Mouse (Mus musculus) telencephalon, adult 2 months (tissue): Measurements from ENCODE around the gene Fam184a.
"Not testable (repeated sequence)": the region's sequence is repeated elsewhere in the genome, so short reads cannot be mapped to it uniquely, and the experiment has no call there.

Source experiments
- DNase-seq: peaks from one replicate; pipeline ENCODE4 v3.0.0-alpha.2; 2011; ENCODE audit warnings: low read depth, low spot score

Fam184a gene

DNA sequence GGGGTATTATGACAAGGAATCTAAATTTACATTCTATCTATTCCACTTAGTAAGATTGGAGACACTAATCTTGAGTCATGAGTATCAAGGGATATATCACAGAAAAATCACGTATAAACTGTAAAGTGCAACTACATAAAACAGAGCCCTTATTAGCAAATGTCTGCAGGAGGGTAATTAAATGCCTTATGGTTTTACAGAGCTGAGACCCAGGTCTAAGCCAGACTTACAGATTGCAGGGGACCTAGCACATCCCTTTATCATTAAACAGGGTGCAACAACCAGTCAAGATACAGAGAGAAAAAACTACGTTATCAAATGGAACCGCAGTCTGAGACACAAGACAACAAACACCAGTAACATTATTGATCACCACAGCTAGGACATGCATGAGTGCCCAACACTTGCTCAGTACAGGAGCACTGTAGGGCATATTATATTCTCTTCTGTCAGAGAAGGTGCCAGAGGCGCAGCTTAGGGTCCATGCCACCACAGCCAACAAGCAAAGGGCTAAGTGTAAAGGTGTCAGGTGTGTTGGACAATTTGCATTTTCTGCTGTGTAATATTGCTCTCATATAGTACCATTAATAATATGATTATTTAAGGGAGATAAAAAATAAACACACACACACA is 61.9 kb downstream of the Fam184a start:
- DNase-seq: no peak

DNA sequence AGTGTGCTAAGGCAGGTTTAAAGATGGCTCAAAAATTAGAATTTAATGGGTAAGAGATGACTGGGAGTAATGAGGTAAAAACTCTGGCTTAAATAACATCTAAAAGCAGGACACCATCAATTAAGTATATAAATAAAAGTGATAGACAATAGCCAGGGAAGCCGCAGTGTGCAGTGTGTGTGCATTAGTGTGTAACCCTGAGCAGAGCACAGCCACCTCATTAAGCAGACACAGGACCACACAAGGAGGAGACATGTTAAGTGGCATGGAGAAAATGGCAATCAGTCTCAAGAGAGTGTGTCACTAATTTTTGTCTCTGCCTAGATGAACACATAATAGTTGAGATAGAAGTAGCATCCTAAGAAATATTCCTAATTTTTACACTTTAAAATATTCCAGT is 62.4 kb downstream of the Fam184a start:
- DNase-seq: no peak

DNA sequence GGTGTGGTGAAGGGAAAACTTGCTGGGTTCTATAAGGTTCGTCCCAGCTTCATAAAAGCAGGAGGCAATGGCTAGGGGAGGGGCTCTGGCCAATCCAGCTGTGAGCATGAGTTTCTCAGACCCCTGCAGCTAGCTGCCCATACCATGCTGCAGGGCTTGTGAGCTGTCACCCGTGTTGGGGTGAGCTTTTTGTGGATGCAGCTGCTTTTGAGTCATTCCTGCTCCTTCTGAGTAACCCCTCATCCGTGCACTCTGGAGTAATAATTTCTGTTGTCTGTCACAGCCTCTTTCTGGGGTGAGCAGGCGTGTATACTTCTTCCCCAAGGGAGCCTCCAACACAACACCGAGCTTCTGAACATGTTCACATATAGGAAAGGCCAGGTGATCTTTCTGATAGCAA is 63.0 kb downstream of the Fam184a start:
- no peak for DNase-seq

DNA sequence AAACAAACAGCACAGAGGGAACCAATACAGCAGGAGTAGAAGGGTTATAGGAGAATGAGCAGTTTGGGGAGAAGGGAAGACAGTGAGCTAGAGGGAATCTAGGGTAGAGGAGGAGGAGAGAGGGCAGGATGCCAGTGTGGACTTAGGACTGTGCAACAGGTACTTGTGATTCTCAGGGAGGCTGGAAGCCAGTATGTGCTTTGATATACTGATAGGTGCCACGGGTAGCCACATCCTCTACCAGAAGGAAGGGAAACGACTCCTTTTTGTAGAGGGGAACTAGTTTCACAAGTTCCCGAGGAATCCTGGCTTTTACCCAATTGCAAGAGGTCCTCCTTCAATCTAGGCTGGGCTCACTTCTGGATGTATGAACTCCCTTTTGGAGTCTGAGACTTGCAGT is 65.1 kb downstream of the Fam184a start:
- DNase-seq: no peak

DNA sequence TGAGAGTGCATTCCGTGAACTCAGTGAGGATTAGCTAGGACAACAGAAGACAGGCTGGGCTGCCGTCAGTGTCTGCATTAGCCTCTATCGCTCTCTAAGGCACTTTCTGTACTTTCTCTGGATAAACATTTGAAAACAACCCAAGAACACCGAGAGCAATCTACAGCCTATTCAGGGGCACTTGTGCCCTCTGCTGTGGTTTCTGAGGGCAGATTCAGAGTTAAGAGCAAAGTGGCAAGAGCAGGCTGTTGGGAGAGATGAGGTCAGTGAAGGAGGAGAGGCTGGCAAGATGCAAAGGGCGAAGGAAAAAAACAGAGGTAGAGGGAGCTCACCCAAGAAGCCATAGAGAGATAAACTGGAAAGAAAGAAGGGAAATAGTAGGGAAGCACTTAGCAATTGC is 67.7 kb downstream of the Fam184a start:
- DNase-seq: no peak

DNA sequence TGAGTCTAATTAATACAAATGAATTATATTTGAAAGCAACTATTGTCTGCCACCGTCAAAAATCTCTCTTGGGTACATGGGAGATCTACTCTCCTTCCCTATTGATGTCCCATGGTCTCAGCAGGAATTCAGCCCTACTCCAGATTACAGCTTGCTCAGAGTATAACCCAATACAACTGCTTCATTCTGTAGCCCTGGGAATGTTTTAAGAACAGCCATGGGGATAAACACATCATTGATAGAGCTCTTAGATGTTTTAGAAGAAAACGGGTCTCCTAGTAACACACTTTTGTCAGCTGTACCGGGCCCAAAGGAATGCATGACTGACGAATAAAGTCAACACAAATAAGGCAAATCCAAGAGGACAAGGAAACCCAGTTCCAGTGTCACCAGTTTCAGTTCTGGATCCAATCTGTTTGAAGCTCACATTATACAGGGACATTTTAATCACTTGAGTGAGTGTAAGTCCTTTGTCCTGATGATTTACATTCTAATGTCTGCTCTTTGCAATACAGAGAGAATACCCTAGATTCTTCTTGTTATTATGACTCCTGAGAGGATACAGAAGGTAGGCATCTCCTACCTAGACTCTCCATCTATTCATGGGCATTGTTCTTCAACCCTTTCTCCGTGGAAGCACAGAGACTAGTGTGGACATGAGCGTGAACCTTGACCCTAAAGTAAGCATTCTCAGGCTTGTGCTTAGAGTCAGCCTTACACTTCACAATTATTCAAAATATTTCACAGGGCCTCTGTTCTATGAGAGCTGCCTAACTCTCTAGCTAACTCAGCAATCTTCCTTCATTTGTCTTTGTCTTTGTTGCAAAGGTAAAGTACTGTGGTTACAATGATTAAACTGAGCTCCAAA is 71.0 kb downstream of the Fam184a start:
- DNase-seq: no peak

DNA sequence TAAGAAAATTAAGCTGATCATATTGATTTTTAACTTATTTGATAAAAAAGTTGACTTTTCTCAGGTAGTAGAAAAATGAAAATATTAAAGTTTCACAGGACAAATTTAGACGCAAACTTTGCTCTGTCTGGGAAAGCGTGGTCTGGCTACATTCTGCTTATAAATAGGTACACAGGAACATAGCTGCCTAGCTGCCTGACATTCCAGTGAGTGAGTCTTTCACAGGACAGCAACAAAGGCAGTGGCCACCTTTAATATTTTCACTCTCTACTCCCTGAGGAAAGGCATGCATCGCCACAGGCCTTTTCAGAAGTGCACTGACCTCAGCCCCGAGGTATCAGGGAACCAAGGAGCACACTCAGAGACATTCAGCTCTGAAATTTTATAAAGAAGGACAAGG is 89.1 kb downstream of the Fam184a start:
- DNase-seq: no peak

DNA sequence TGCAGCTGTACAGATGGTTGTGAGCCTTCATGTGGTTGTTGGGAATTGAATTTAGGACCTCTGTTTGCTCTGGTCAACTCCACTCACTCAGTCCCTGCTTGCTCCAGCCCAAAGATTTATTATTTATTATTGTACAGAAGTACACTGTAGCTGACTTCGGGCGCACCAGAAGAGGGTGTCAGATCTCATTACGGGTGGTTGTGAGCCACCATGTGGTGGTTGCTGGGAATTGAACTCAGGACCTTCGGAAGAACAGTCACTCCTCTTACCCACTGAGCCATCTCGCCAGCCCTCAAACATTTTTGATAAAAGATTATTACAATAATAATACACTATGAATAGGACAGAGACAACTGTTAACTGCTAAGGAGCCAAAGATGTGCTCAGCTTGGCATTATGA is 96.7 kb downstream of the Fam184a start:
- not testable (repeated sequence) for DNase-seq

DNA sequence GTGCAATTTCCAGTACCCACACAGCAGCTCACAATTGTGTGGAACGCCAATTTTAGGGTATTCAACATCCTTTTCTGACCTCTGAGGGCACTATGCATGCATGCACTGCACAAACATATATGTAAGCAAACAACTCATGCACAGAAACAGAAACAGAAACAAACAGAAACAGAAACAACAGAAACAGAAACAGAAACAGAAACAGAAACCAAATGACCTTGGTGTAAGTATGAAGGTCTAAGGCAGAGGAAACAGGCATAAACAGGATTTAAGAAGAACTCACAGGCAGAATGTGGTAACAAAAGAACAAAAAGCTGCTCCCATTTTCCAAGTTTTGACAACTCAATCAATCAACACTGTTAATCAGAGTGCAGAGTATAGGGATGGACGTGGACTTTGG is 100.2 kb downstream of the Fam184a start:
- no peak for DNase-seq

DNA sequence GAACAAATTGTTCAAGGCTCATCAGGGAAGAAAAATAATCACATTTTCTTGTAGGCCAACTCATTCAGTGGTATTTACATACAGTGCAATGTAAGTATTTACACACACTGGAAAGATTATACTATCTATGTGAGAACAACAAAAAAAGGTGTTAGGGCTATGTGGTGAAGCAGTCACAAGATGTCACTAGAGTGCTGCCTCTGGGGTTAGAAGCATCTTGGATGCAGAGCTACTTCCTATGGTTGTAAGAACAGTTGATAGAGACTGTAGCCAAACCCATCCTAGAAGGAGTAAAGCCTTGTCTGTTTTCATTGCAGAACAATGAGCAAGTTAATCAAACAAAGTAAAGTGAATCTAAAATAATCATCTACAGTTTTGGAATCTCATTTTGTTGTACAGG is 109.4 kb downstream of the Fam184a start:
- peak; percentile 28 for DNase-seq

DNA sequence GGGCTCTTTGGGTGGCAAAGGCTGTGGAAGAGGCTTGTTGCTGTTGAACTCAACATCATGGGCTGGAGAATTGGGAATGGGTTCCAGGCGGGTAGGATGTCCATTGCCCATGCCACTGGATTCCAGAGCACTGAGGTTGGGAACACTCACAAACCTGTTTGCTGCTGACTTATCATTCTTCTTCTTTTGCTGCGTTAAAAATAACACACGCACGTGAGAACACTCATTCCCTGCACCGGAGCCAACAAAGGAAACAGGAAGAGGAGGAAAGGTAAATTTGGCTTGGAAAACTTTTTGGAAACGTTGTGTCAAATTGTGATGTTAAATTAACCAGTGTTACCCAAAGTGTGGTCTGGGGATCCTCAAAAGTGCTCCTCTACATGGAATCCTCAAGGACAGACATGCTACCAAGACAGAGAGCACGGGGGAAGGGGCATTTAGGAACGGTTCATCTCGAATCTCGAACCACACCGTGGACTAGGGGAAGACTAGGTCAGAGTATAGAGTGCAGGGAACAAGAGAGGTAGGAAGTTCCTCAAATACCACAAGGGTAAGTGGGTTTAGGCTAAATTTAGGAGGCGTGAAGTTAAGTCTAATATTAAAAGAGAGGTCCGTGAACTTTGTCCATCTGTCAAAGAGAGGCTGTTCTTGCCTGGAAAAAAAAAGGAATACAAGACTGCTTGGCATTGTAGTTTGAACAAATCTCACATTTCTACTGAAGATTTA is 115.5 kb downstream of the Fam184a start:
- DNase-seq: no peak

DNA sequence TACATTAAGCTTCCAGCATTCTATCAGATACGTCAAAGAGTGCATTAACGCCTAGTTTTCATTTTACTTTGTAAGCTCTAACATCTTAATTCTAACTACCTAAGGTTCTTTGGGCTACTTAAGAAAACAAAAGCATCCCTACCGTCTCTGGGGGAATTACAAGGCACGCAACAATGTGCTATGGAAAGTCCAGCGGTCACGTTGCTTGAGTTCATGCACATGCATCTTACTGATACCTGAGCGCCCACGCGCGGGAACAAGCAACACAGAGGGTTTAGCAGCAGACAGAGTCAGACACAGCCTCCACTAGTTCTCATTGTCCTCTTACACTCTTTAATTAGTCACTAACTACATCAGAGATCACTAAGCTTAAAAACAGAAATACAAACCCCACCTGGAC is 116.8 kb downstream of the Fam184a start:
- DNase-seq: no peak

DNA sequence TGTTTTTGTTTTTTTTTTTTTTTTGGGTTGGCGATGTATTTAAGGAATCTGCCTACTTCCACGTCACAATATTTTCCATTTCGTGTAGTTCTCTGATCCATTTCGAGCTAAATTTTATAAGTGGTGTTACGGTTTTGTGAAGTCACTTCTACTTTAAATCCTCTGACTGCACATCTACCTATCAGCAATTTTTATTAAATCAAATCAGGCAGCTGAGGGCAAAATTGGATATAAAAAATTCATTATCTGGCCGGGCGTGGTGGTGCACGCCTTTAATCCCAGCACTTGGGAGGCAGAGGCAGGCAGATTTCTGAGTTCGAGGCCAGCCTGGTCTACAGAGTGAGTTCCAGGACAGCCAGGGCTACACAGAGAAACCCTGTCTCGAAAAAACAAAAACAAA is 120.6 kb downstream of the Fam184a start, which contains the start of gene Mcm9:
TSS of gene Mcm9 (minus strand) at position 101 of the 400 bp plus-strand sequence.
- DNase-seq: peak; percentile 12

DNA sequence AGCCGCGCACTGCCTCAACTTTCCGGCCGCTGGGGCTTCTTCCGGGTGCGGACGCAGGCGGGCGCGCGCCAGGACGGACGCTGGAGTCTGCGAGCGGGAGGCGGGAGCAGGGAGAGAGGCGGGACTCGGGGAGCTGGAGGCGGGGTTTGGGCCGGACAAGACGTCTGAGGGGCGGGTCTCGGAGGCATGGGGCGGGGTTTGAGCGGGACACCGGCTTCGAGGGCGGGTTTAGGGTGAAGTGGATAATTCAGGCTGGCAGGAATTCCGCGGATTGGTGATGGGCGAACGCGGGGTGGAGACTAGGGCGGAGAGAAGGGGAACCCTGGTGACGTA is 121.0 kb downstream of the Fam184a start:
- DNase-seq: peak; percentile 99

DNA sequence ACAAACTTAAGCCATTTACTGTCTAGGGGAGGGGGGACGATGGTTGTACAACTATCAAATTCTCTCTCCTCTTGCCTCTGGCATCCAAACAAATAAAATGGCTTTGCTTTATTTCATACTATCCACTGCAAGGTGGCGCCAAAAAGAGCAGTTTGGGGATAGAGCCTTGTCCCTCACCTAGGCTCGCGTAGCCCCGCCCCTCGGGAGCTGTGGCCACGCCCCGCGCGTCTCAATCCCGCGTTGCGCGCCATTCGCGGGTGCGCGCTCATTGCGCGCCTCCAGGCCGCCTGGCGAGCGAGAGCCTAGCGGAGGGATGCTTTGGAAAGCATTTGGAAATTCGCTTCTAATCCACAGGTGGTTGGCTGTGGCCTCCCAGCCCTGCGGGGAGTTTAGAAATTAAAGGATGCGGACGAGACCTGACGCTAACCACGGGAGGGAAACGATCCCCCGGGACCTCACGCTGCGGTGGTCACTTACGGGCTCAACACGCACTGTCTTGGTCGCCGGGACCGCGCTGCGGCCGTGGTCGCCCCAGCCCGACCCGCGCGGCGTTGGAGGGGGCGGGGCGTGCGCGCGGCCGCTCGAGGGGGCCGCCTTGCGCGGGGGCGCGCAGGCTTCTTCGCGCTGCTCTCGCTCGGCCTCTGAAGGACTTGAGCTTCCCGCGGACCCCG is 121.5 kb downstream of the Fam184a start:
- DNase-seq: peak; percentile 72

DNA sequence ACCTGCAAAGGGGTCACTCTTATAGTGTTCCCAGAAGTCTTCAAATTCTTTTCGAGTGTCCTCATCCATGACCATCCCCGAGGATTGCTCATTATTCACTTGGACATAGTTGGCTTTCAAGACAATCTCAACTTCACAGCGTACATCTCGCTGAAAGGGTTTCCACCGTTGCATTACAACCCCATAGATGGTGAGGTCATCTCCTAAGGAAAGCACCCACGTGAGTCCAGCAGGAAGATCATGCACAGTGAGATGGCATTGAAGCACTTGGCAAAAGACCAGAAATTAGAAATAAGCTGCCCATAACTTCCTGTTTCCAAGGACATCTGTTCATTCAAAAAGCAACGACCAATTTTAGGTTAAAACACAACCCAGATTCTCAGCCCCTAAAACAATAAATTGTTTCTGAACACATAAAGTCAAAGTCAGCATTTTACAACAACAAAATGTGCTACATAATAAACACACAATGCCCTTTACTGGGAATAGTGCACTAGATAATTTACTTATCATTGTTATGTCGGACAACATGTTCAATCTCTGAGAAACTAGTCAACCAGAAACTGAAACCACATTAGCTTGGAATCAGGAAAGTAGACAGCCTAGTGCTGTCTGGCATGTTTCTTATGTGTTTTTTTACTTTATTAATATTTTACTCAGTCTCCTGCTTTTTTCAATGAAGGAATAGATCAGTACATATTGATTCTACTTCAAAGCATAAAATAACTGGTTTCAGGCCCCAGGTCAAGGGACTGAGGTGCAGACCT is 134.9 kb downstream of the Fam184a start:
- no peak for DNase-seq

DNA sequence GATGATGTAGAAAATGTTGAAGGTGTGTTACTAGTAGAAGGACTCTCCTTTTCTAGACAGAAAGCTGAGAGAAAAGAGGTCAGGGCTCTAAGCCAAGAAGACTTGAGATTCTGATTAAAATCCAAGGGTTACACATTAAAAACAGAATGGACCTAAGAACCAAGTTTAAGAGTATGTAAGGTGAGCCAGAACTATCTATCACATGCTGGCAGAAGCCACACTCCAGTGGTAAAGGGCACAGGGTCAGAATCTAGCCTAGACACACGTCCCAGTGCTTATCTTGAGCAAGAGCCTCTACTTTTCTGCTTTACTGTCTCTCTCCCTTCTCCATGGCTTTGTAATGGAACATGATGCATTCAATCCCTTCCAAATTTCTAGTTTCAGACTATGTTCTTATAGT is 137.0 kb downstream of the Fam184a start:
- DNase-seq: no peak

DNA sequence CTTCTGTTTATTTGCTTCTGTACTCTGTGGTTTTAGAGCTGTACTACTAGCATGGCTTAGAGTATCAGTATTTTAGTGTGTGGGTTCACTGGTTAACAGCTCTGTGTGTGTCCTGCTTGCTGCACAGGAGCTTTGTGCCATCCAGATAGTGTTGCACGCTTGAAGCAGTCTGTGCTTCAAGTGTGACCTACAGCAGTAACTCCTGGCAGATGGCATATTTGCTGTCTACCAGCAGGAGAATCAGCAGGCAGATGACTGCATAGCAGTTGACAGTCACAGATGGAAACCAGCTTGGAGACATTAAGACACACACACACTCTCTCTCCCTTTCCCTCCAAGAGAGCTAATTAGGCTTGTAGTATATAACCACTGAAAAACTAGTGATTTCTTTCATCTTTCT is 138.8 kb downstream of the Fam184a start:
- peak; percentile 67 for DNase-seq

DNA sequence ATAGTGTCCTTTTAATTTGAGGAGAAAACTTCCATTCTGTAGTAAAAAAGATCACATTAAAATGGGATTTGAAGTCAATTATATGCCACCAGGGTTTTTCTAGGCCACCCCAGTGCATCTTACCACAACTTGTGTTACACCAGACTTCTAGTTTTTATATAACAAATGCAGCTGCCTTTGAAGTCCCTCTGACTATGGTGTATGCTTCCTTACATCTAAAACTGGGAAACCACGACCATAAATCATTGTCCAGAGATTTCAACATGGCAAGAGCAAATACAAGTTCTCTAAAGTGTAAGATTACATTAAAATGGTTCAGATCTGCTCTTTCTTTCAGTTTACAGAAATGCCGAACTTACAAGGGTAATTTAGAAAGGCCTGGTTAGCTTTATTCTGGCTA is 142.6 kb downstream of the Fam184a start:
- no peak for DNase-seq

DNA sequence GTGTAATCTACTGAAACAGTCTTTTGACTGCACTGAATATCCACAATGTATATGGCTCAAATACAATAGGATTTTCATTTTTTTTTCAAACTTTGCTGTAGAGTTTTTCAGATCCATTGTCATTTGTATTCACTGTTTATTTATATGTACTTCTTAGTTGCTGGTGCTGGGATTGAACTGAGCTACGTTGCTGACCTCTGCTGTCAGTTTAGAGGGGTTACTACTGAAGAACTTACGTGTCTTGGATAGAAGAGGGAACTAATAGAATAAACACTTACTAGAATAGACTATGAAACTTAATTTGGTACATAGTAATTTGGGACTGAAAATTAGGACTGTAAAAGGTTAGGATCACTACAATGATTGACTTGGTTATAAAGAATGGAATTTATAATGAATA is 145.6 kb downstream of the Fam184a start:
- DNase-seq: no peak

DNA sequence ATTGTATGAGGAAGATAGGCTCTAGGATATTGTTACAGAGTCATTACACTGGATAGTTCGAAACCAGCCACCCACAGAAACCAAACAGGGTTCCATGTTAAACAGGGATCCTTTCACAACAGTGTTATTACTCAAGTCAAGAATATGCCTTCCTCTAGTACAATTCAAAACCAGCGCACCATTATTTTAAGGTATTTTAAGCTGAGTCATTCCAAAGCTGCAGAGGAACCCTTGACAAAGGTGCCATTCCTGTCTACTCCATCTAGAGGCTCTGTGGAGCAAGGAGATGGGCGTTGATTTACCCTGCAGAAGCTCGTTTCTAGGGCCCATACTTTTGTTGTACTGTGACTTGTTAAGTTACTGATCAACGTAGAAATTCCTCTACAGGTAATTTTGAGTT is 152.1 kb downstream of the Fam184a start:
- DNase-seq: no peak
